Mouse (Mus musculus) adrenal gland, adult 8-10 months (tissue): ENCODE data around the gene Dab2ip. TPM values are rescaled to one million over a fixed set of nuclear protein-coding genes. Genes with fewer than 3 reads are reported as not detected.
A peak's percentile ranks its signal among the peaks of the same experiment; 100 is the strongest.

Experiments
- DNase-seq: peaks from one replicate; pipeline ENCODE4 v3.0.0; 2022
- total RNA-seq, 4 experiments: library from RNA; stranded (reverse); gene quantifications; 2 replicates each; pipeline ENCODE4 v1.2.4; 2022

The Dab2ip gene
- total RNA-seq, 4 experiments from 2014 or later: 84.5 to 95.8 (median 90.0) TPM

- no peak for DNase-seq
These were observed 161.4 kb downstream of the Dab2ip start for GRCm38 (mm10) chr2:35719230-35720005.

GRCm38 (mm10) chr2:35720104-35720503 lies 162.0 kb downstream of the Dab2ip start:
- peak; percentile 93 for DNase-seq

- DNase-seq: no peak
These were observed 162.5 kb downstream of the Dab2ip start for GRCm38 (mm10) chr2:35720550-35720949.

DNA sequence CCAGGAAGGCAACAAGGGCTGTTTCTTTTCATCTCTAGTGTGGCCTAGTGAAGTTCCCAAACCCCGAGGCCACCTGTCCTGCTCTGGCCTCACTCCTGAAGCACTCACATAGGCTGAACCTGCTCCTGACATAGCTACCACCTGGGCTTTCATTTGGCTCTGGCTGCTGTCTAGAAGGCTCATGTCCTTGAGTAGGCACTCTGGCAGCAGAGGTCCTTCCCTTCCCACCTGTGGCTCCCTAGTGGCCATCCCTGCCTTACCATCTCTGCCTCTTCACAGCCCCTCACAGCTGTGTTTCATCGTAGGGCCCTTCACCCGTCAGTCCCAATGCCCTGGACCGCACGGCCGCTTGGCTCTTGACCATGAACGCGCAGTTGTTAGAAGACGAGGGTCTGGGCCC lies 162.9 kb downstream of the Dab2ip start:
- no peak for DNase-seq

GRCm38 (mm10) chr2:35722821-35723220 lies 164.8 kb downstream of the Dab2ip start:
- no peak for DNase-seq

DNA sequence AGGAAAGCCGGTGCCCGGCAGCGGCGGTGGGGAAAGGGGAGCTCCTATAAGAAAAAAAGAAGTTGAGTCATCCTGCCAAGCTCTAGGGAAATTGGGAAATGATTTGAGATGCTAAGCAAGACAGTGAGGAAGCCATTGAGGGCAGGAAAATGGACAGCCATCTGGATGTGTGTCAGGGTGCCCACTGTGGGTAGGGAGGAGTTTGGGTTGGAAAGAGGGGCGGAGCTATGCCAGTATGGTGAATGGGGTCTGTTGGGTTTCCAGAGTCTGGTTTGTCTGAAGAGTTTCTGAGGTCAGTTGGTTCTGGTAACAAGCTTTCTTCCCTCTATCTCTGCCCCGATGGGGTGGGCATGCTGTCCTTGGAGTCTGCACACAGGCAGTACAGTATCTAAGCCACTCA lies 165.2 kb downstream of the Dab2ip start:
- no peak for DNase-seq

GRCm38 (mm10) chr2:35723691-35724090 lies 165.6 kb downstream of the Dab2ip start:
- DNase-seq: no peak

GRCm38 (mm10) chr2:35728633-35729032 lies 170.6 kb downstream of the Dab2ip start:
- DNase-seq: no peak

DNA sequence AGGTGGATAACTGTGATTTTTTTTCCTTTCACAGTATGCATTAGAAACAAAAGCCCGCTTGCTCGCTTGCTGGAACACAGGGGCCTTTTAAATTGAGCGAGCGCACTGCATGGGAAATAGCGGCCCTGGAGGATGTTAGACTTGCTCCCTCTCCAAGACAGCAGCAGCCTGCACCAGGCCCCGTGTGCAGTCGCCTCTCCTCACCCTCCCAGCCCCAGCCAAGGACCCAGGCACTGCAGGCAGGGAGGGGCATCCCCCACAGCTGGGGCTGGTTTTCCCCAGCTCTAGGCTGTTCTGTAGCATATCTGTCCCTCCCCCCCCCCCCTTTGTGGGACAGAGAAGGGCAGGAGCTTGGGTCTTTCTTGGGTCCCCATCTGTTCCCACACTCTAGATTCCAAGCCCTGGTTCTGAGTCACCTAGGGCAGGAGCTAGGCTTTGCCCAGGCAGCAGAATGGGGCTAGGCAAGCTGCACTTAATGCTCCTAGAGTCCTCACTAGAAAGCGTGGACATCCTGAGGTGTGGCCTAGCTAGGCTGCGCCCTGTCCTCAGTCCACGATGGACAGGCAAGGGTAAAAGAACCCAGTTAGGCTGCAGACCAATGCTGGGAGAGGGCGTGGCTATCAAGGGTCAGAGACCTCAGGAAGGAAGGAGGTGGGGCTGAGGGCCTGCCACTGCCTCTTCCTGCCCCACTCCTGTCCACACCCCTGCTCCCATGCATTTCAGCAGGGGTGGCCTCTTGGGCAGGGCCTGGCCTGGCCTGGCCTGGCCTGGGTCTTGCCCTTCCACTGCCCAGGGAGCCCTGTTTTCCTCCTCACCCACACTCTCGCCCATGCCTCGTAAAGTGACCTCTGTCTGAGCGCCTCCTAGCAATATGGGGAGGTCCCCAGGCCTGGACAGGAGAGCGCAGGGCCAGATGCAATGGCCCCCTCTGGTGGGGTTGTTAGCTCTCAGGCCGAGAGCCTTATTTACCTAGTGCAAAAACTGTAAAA lies 171.3 kb downstream of the Dab2ip start:
- DNase-seq: no peak

DNA sequence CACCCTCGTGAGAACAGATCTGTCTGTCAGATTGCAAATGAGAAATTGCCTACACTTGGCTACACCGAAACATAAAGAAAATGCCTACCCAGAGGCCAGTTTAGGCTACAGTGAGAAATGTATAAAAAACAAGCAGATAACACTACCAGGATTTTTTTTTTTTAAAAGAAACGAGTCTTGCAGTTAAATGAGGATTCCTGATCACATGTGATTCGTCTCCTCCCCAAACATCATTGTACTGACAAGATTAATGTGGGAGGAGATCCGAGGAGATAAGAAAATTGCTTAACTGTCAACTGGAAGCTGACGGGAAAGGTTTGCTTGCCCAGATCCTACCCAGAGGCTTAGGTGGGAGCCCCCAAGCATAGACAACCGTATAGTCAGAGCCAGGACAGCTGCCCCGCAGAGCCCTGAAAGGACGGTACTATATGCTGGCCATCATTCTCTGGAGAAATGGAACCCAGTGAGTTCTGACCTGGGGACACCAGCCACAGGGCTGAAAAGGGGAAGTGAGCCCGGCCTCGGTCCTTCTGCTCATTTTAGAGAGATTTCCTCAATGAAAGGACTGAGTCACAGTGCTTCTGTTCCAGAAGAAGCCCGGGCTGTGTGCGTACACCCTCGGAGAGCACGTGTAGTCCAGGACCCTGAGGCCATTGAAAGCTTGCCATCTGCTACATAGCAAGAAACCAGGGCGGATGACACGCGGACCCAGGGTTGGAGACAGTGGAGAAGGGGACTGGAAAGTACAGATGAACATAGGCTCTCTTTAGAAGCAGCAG lies 173.8 kb downstream of the Dab2ip start:
- DNase-seq: no peak

GRCm38 (mm10) chr2:35735001-35735400 lies 176.9 kb downstream of the Dab2ip start:
- DNase-seq: no peak

DNA sequence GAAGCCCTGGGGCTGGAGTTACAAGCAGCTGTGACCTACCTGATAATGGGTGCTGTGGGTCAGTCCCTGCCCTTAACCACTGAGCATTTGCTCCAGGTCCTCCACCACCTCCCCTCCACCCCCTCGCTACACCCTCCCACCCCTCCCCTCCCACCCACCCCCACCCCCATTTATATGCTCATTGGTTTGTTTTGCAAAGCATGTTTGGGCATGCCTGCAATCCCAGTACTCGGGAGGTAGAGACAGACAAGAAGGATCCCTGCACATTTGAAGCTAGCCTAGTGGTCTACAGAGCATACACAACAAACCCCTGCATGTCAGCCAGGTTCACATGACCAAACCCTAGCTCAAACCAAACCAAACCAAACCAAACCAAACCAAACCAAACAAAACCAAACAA lies 178.0 kb downstream of the Dab2ip start:
- no peak for DNase-seq

- DNase-seq: no peak
These were observed 179.5 kb downstream of the Dab2ip start for GRCm38 (mm10) chr2:35737467-35738027.

GRCm38 (mm10) chr2:35739669-35740254 lies 181.7 kb downstream of the Dab2ip start:
- DNase-seq: no peak

- no peak for DNase-seq
These were observed 187.8 kb downstream of the Dab2ip start for GRCm38 (mm10) chr2:35745876-35746275.

- no peak for DNase-seq
These were observed 188.6 kb downstream of the Dab2ip start for GRCm38 (mm10) chr2:35746638-35747037.

DNA sequence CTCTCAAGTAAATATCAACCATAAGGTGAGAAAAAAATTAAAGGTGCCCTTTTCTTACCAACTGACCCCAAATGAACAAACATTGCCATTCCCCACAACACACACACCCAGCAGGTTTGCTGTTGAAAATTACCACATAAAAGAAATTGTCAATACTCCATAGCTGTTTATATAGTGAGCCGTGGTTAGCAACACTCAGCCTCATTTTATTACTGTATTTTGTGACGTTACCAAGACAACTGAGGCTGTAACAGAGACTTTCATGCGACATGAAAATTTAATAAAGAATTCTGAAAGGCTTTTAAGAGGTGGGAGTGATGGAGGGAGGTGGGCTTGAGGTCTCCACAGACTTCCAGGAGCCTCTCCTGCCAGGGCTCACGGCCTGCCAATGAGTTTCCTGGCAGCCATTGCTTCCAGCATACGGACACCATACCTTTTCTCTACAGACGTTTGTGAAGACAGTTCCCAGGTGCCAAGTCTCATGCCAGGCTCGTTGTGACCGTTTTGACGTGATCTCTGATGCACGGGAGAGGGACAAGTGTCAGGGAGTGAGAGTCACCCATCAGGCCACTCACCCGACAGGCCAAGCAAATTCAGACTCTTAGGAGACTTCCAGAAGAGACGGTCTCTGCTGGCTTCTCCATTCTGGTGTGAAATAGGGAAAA lies 189.4 kb downstream of the Dab2ip start:
- no peak for DNase-seq

DNA sequence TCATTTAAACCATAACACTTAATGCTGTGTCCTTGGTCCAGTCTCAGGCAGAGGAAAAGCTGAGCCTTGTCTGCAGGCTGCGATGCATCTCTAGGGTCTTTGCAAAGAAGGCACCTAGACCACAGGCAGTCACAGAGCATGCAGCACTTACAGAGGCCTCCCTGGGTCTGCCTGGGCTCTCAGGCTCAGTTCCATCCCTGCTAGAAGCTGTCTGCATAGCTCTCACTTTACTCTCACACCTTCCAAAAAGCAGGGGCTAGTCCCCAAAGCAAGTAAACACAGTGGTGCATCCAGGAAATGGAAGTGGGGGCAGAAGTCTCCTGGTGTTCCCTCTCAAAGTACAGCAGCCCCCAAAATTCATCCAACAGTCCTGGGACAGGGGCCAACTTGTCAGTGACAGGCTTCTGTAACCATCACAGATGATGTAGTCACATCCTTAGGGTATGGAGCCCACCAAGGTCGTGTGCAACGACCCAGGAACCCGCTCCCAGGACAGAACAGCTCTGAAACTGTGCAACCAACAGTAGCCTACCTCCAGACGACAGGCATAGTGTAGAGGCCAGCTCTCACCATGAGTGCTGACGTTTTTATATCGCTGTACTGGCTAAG lies 192.6 kb downstream of the Dab2ip start:
- DNase-seq: no peak

- no peak for DNase-seq
These were observed 193.9 kb downstream of the Dab2ip start for GRCm38 (mm10) chr2:35751781-35752505.

DNA sequence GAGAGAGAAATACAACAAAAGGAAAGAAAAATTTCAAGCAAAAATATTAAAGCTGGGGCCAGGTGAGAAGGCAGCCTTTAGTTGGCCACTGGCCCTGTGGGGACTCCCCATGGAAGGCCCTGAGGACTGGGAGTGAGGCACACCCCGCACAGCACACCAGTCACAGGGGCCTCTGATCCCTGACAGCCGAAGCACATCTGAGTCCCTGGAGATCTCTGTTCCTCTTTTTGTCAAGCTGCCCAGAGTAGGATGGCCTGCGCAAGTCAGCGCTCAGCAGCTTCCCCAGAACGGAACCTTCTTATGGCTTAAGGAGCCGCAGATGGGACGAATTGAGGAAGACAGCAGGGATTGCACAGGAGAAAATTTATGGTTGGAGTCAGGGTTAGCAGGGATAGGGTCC lies 198.4 kb downstream of the Dab2ip start:
- no peak for DNase-seq
